1 mouse cellular context compared by ENCODE assay signal in the genomic region with DNA sequence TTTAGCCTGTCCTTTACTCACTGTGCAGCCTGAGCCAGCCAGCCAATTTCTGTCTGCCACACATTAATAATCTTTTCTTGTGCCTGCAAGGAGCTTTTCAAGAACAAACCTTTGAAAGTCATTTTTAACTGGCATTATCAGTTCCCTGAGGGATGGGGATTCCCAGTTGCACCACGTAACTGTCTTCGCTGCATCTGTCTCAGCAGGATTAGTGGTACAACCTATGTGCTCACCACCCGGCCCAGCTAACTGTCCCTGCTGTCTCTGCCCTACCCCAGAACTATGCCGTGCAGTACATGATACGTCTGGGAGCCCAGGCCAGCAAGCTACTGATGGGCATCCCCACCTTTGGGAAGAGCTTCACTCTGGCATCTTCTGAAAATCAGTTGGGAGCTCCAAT.
TF ChIP-seq lines count a peak whose summit lies in the region.

No protein-coding gene starts in this region.

TF ChIP-seq in myocyte, 11 proteins besides CTCF, POLR2A, EP300 and RAD21:
- TF ChIP-seq MYOG (IDR thresholded peaks at IDR 0.05; ENCODE audit: control insufficient read depth in 1 of 3, insufficient read depth in 1 of 3, insufficient read length in 2 of 3, low read depth in 2 of 3), result peak in 1 of 3 experiments; percentile 22
- peak in 2 of 3 experiments; percentile 21 to 41 for TF ChIP-seq MYOD1 (IDR thresholded peaks at IDR 0.05; ENCODE audit: control insufficient read depth in 1 of 3, insufficient read length in 2 of 3, low read depth in 2 of 3)
- no peak for TF ChIP-seq POLR2AphosphoS2 (IDR thresholded peaks at IDR 0.05; ENCODE audit: insufficient read length, low read depth)
- no peak for TF ChIP-seq MAX (IDR thresholded peaks at IDR 0.05; ENCODE audit: low read depth)
- TF ChIP-seq TCF12 (IDR thresholded peaks at IDR 0.05; ENCODE audit: insufficient read depth, poor library complexity, severe bottlenecking), result no peak
